Mouse (Mus musculus): Measurements from ENCODE around the gene Shtn1.

GRCm38 (mm10) chr19:59002827-59003226 is 73.1 kb downstream of the Shtn1 start:
- TF ChIP-seq POLR2A (IDR thresholded peaks at IDR 0.05; ENCODE audit: insufficient read depth, low read length), result no peak
- no peak for TF ChIP-seq CTCF (IDR thresholded peaks at IDR 0.05; ENCODE audit: low read depth, low read length)

Data from ES-Bruce4 (cell line).